Mouse (Mus musculus) brain, embryonic 14.5 days (tissue): ENCODE measurements around the gene Ssr3.

ENCODE experiments used
- CTCF ChIP-seq: fragments of 200-500 bp; IDR thresholded peaks from 2 replicates; pipeline ENCODE4 v1.5.1; 2012; ENCODE audit warnings: inconsistent platforms, mild to moderate bottlenecking, moderate library complexity, borderline replicate concordance; ENCODE audit not compliant: insufficient read depth, insufficient read length; ENCODE audit errors: extremely low read depth
- POLR2A ChIP-seq: fragments of 200-500 bp; IDR thresholded peaks from 2 replicates; pipeline ENCODE4 v1.6.1; 2012; ENCODE audit warnings: mild to moderate bottlenecking, inconsistent platforms, borderline replicate concordance; ENCODE audit not compliant: poor library complexity, insufficient read depth, insufficient read length, severe bottlenecking; ENCODE audit errors: extremely low read depth

DNA sequence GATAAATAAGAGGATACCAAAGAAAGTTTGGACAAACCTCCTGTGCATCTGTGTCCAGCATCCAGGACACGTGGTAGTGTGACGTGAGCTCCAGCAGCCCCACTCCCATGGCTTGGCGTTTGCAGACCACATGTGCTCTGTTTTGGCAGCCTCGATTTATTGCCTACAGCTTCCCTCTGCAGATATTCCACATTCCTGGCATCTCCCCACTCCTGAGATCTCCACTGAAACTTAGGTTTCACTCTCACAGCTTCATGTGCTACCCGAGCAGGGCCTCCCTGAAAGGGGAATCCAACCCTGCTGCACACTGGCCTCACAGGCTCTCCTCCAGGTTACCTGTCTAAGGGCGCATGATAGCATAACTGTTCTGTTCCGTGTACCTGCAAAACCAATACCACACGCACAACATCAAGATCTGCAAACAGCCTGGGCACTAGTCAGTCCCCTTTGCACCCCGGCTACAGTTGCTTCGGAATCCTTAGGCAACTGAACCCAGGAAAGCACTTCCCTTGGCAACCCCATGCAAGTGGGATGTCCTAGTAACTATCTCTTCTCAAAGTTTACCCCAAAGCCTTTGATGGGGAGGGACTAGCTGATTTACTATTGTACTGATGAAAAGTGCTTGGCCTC, 54.5 kb downstream of the Ssr3 start:
- TF ChIP-seq CTCF (no peak), POLR2A (no peak)
